Mouse (Mus musculus) megakaryocyte, embryonic 14.5 days (primary cell): ENCODE results near the gene Olfr459. TPM values are rescaled to one million over a fixed set of nuclear protein-coding genes. Genes with fewer than 3 reads are reported as not detected.

Source experiments
- H3K27me3 ChIP-seq: replicated peaks from 2 replicates; pipeline ENCODE3; 2012; ENCODE audit warnings: inconsistent platforms
- H3K36me3 ChIP-seq: replicated peaks from 2 replicates; pipeline ENCODE3; 2012; ENCODE audit warnings: low read length, inconsistent platforms, mixed read lengths
- H3K4me1 ChIP-seq: 2 replicates; pipeline ENCODE4 v1.6.1; 2012; ENCODE audit warnings: inconsistent platforms
- H3K4me3 ChIP-seq: replicated peaks from 2 replicates; pipeline ENCODE3; 2012; ENCODE audit warnings: moderate library complexity, mild to moderate bottlenecking, inconsistent platforms
- H3K9me3 ChIP-seq: 2 replicates; pipeline ENCODE4 v1.6.1; 2012; ENCODE audit warnings: inconsistent platforms
- FLI1 ChIP-seq: IDR thresholded peaks from 2 replicates; pipeline ENCODE4 v1.6.1; 2012; ENCODE audit warnings: low read length, inconsistent platforms, mixed read lengths
- GATA1 ChIP-seq: IDR thresholded peaks from 3 replicates; pipeline ENCODE4 v1.6.1; 2012; ENCODE audit warnings: mixed read lengths, low read length, inconsistent platforms, borderline replicate concordance
- polyA plus RNA-seq: library from polyadenylated mRNA; stranded (reverse); fragments of >175 nt; gene quantifications from 2 replicates; pipeline ENCODE4 v1.2.3, GENCODE M21; 2012; ENCODE audit warnings: low replicate concordance; ENCODE audit not compliant: insufficient read depth

The Olfr459 gene
- polyA plus RNA-seq, 1 experiment: not detected

DNA sequence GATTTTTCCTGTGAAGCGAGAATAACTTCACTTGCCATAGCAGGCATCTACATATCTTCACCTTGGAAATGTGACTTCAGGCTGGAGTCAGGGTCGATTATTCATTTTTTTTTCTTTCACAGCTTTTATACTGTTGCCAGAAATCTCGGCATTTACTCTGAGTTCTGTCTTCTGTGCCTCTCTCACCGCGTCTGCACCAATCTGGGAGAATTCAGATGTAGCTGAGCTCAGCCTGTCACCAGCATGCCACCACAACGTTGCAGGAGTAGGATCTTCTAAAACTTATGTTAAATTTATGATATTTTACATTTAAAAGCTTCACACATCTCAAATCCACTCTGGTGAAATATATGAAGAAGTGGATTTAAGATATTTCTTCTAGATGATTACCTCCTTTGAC is 20.4 kb downstream of the Olfr459 start:
- TF ChIP-seq FLI1 (no peak), GATA1 (no peak)
- Histone ChIP-seq H3K4me3 (no peak overlapping the region), H3K27me3 (peaks cover 2% of the 10 kb centered on the region), H3K36me3 (no peaks in the 10 kb centered on the region), H3K9me3 (0 out of 2 replicates have a peak, but pooled peaks cover 2% of the 10 kb centered on the region), H3K4me1 (peaks cover 14% of the 10 kb centered on the region)

DNA sequence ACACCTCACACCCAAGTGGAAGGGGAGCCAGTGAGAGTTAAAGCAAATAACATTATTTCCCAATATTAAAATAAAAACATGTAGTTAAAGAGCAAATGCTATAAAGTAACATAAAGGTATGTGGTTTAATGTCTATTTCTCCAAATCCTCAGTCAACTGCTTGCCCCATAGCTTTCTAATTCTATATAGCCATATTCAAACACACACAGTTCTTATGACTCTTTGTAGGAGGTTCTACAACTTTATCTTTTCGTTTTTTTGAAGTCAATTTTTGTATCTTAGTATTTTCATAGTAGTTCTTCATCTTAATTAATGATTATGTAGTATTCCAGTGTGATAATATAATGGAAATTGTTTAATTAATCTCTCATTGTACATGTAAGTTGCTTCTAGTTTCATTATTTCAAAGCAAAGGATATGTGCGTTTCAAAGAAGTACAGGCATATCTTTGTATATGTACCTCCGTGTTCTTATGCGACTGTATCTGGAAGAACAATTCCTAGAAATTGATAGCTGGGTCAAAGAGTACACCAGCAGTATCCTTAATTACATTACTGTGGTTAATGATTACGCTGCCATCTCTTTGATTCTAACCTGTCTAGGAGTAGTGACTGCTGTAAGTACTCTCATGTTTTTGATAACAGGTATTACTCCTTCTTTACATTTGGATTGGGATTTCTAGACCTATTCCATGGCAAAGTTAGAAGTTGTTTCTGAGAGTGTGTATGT is 30.1 kb downstream of the Olfr459 start:
- TF ChIP-seq GATA1 (no peak), FLI1 (no peak)
- Histone ChIP-seq H3K9me3 (no peaks in the 10 kb centered on the region), H3K27me3 (no peaks in the 10 kb centered on the region), H3K36me3 (no peaks in the 10 kb centered on the region), H3K4me1 (peaks cover 3% of the 10 kb centered on the region; the same call in 1 of the 2 replicates), H3K4me3 (no peak overlapping the region)

- H3K4me3 ChIP-seq: no peak overlapping the region
- peaks cover 3% of the 10 kb centered on the region; the same call in 1 of the 2 replicates for H3K4me1 ChIP-seq
- TF ChIP-seq GATA1 (no peak), FLI1 (no peak)
- H3K36me3 ChIP-seq: no peaks in the 10 kb centered on the region
- no peaks in the 10 kb centered on the region for H3K27me3 ChIP-seq
- H3K9me3 ChIP-seq: no peaks in the 10 kb centered on the region
Observed at GRCm38 (mm10) chr6:41741101-41741500, 33.9 kb downstream of the Olfr459 start.

- Histone ChIP-seq H3K9me3 (no peaks in the 10 kb centered on the region), H3K4me3 (no peak overlapping the region), H3K27me3 (no peaks in the 10 kb centered on the region), H3K4me1 (no peaks in the 10 kb centered on the region), H3K36me3 (no peaks in the 10 kb centered on the region)
- TF ChIP-seq FLI1 (no peak), GATA1 (no peak)
Observed at GRCm38 (mm10) chr6:41734719-41735470, 40.1 kb downstream of the Olfr459 start.

DNA sequence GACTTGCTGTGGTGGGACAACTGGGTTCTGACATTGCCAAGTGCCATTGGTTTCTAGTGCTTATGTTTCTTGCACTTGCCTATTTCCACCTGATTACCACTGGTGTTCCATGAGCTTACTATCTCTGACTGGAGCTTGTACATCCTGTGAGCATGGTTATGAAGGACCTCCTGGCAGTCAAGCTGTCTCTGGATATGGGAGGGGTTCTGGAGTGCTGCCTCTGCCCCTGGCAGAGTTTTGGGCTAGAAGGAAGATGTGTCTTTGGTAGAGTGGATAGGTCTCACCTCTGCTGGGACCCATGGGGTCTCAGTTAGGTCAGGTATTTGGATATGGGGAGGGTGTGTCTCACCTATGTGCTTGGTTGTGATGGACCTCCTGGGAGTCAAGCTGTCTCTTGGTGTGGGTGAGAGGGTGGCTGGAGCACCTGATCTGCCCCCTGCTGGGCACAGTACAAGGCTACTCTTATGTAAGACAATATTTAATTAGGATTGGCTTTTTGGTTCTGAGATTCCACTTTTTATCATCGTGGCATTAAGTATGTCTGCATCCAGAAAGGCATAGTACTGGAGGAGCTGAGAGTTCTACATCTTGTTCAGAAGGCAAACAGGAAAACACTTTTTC is 46.9 kb downstream of the Olfr459 start:
- TF ChIP-seq GATA1: no peak
- no peak for TF ChIP-seq FLI1
- Histone ChIP-seq H3K36me3 (no peaks in the 10 kb centered on the region), H3K4me3 (no peak overlapping the region), H3K9me3 (no peaks in the 10 kb centered on the region), H3K27me3 (no peaks in the 10 kb centered on the region), H3K4me1 (no peaks in the 10 kb centered on the region)

DNA sequence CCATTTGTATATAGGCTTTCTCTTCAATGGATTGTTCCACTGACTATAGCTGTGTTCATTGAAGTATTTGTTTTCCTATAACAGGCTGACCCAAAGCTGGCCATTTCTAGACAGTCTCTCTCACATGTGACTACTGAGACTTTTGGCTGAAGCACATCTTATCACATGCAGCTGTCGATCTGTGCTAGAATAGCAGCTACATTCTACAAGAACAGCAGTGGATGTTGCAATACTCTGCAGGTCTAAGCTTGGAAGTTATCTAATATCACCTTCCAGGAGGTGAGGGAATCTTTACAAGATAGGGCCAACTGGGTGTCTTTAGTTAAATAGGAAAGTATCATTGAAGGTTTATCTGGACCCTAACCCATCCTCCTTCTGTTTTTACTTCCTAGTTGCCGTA is 53.5 kb downstream of the Olfr459 start:
- TF ChIP-seq GATA1: no peak
- TF ChIP-seq FLI1: no peak
- Histone ChIP-seq H3K27me3 (no peaks in the 10 kb centered on the region), H3K36me3 (no peaks in the 10 kb centered on the region), H3K4me1 (no peaks in the 10 kb centered on the region), H3K4me3 (no peak overlapping the region), H3K9me3 (no peaks in the 10 kb centered on the region)

Other genes starting within 250 kb of the Olfr459 start
- gene Ephb6, start 169.7 kb downstream of the Olfr459 start, polyA plus RNA-seq: 1.9 and 7.7 TPM in 2 replicates
- gene Trpv6, start 138.8 kb downstream of the Olfr459 start, polyA plus RNA-seq: not detected in 2 replicates
- gene Trpv5, start 94.4 kb downstream of the Olfr459 start, polyA plus RNA-seq: not detected in 2 replicates
- not detected in 2 replicates for gene Llcfc1, start 90.7 kb downstream of the Olfr459 start, polyA plus RNA-seq
- 0.48 TPM in 1 of 2 replicates, not detected in the other for gene Kel, start 70.8 kb downstream of the Olfr459 start, polyA plus RNA-seq
- not detected in 2 replicates for gene Pip, start 72.4 kb upstream of the Olfr459 start, polyA plus RNA-seq
- not detected in 2 replicates for gene Sval2, start 77.8 kb upstream of the Olfr459 start, polyA plus RNA-seq
- not detected in 2 replicates for gene Sval1, start 176.5 kb upstream of the Olfr459 start, polyA plus RNA-seq
- not detected in 2 replicates for gene Sval3, start 193.0 kb upstream of the Olfr459 start, polyA plus RNA-seq